Comparison of ENCODE assay signal across 23 mouse cellular contexts in genomic region chr16:32323953-32324352, GRCm38 (mm10). TPM values are rescaled to one million over a fixed set of nuclear protein-coding genes. Genes with fewer than 3 reads are reported as not detected.
DNase-seq lines count a peak whose midpoint lies in the region; ATAC-seq and TF ChIP-seq lines count a peak whose summit lies in the region.
"Had no signal": no experiment of that assay in that cellular context is flagged by ENCODE, and none has a peak within 500 bp of the region (broad histone marks: within the 10 kb centered on the region; RNA-seq: fewer than 3 reads in every experiment).

No protein-coding gene starts in this region.

- ATAC-seq in kidney, embryonic 15.5 days (replicated peaks; ENCODE audit: low FRiP score): no peak
- ATAC-seq in granulocyte monocyte progenitor cell, adult 5-6 weeks (replicated peaks; ENCODE audit: poor library complexity, severe bottlenecking): peak; percentile 61
- no peak for ATAC-seq in stomach, postnatal 0 days (ENCODE audit: low FRiP score, low TSS enrichment)

- H3K4me3 ChIP-seq in kidney, embryonic 15.5 days (replicated peaks): no peak overlapping the region
- peak overlapping the region; percentile 15; the same call in 1 of the 2 replicates for H3K4me3 ChIP-seq in testis, adult 2 months (ENCODE audit: control insufficient read depth, low read depth, low read length)
- H3K4me3 ChIP-seq in stomach, postnatal 0 days (ENCODE audit: low read depth, low read length): no peak overlapping the region
- H3K4me3 ChIP-seq: embryonic facial prominence, embryonic 15.5 days; forebrain, embryonic 12.5 days; hindbrain, embryonic 15.5 days; limb, embryonic 13.5 days had no signal

- H3K4me2 ChIP-seq in kidney, embryonic 15.5 days: 0 out of 2 replicates have a peak overlapping the region, but pooled peaks have one; percentile 14
- H3K4me2 ChIP-seq in stomach, postnatal 0 days (replicated peaks; ENCODE audit: low read depth): no peak overlapping the region
- H3K4me2 ChIP-seq: embryonic facial prominence, embryonic 15.5 days; forebrain, embryonic 12.5 days; hindbrain, embryonic 15.5 days; limb, embryonic 13.5 days had no signal

- H3K27me3 ChIP-seq in kidney, embryonic 15.5 days: no peaks in the 10 kb centered on the region
- H3K27me3 ChIP-seq in testis, adult 2 months (ENCODE audit: control insufficient read depth, insufficient read depth, low read length): no peaks in the 10 kb centered on the region
- no peaks in the 10 kb centered on the region for H3K27me3 ChIP-seq in stomach, postnatal 0 days (ENCODE audit: control insufficient read depth, insufficient read depth, low read length)
- H3K27me3 ChIP-seq: embryonic facial prominence, embryonic 15.5 days; forebrain, embryonic 12.5 days; hindbrain, embryonic 15.5 days; limb, embryonic 13.5 days had no signal

- TF ChIP-seq POLR2A in testis, adult 2 months (IDR thresholded peaks at IDR 0.05; ENCODE audit: control insufficient read depth, low read depth, low read length): no peak

- 32% methylated on average over 7 of the region's 7 CpGs for WGBS in kidney, embryonic 15.5 days
- 25% methylated on average over 7 of the region's 7 CpGs for WGBS in stomach, postnatal 0 days

- no peak overlapping the region for H3K9ac ChIP-seq in kidney, embryonic 15.5 days
- H3K9ac ChIP-seq in stomach, postnatal 0 days (ENCODE audit: low read length): no peak overlapping the region
- H3K9ac ChIP-seq: embryonic facial prominence, embryonic 15.5 days; forebrain, embryonic 12.5 days; hindbrain, embryonic 15.5 days; limb, embryonic 13.5 days had no signal

- H3K9me3 ChIP-seq in kidney, embryonic 15.5 days (replicated peaks): no peaks in the 10 kb centered on the region
- no peaks in the 10 kb centered on the region for H3K9me3 ChIP-seq in stomach, postnatal 0 days (ENCODE audit: control insufficient read depth, low read length)
- H3K9me3 ChIP-seq: embryonic facial prominence, embryonic 15.5 days; forebrain, embryonic 12.5 days; hindbrain, embryonic 15.5 days; limb, embryonic 13.5 days had no signal

- no peaks in the 10 kb centered on the region for H3K36me3 ChIP-seq in kidney, embryonic 15.5 days
- no peaks in the 10 kb centered on the region for H3K36me3 ChIP-seq in testis, adult 2 months (ENCODE audit: control insufficient read depth, insufficient read depth, low read length)
- H3K36me3 ChIP-seq in stomach, postnatal 0 days (ENCODE audit: control insufficient read depth, insufficient read depth, low read length): no peaks in the 10 kb centered on the region
- H3K36me3 ChIP-seq: embryonic facial prominence, embryonic 15.5 days; forebrain, embryonic 12.5 days; hindbrain, embryonic 15.5 days; limb, embryonic 13.5 days had no signal

- no peak for TF ChIP-seq CTCF in testis, adult 2 months (IDR thresholded peaks at IDR 0.05; ENCODE audit: control insufficient read depth, insufficient read depth, insufficient replicate concordance, low read depth, low read length)
- TF ChIP-seq CTCF in stomach, postnatal 0 days (IDR thresholded peaks at IDR 0.05; ENCODE audit: low read depth): no peak

- no peak overlapping the region for H3K27ac ChIP-seq in kidney, embryonic 15.5 days
- H3K27ac ChIP-seq in testis, adult 2 months (ENCODE audit: control insufficient read depth, insufficient read depth, low read depth, low read length): no peak overlapping the region
- H3K27ac ChIP-seq in stomach, postnatal 0 days (replicated peaks): no peak overlapping the region
- H3K27ac ChIP-seq: embryonic facial prominence, embryonic 15.5 days; forebrain, embryonic 12.5 days; hindbrain, embryonic 15.5 days; limb, embryonic 13.5 days had no signal

- DNase-seq in kidney, postnatal 14 days: no peak
- no peak for DNase-seq in testis, postnatal 14 days (ENCODE audit: low spot score)
- DNase-seq in stomach, postnatal 0 days (ENCODE audit: low spot score): peak; percentile 38
- no peak for DNase-seq in cerebellum, adult 18-20 months
- no peak for DNase-seq in thymus, postnatal 14 days
- DNase-seq: adrenal gland, postnatal 25 days; cerebellum, adult 2 months; gastrocnemius, postnatal 25 days; heart, postnatal 10 days; kidney, adult 18-20 months; kidney, postnatal 25 days; layer of hippocampus, adult 9-11 months had no signal

- no peak for TF ChIP-seq EP300 in stomach, postnatal 0 days (optimal IDR thresholded peaks at IDR 0.05)

- 0 out of 2 replicates have a peak, but pooled peaks cover 2% of the 10 kb centered on the region for H3K4me1 ChIP-seq in kidney, embryonic 15.5 days
- H3K4me1 ChIP-seq in testis, adult 2 months (ENCODE audit: control insufficient read depth, insufficient read depth, low read length): peaks cover 10% of the 10 kb centered on the region
- H3K4me1 ChIP-seq in stomach, postnatal 0 days (replicated peaks; ENCODE audit: control insufficient read depth, insufficient read depth): no peaks in the 10 kb centered on the region
- H3K4me1 ChIP-seq: embryonic facial prominence, embryonic 15.5 days; forebrain, embryonic 12.5 days; hindbrain, embryonic 15.5 days; limb, embryonic 13.5 days had no signal

RNA-seq across cellular contexts. Expression of gene Ubxn7, which starts 8.1 kb away (rescaled TPM):
- polyA plus RNA-seq in kidney, embryonic 15.5 days (2015; fragmentation: Nextera tagmentation; extraction: Ambion mirVana): 25.4 and 27.3 TPM in 2 replicates
- polyA plus RNA-seq in testis, adult 2 months (2012; rRNA removed): 13.4 and 16.6 TPM in 2 replicates
- total RNA-seq in granulocyte monocyte progenitor cell, adult 5-6 weeks (2014; fragmentation: Nextera tagmentation): 26.1 and 40.0 TPM in 2 replicates
- total RNA-seq in granulocyte monocyte progenitor cell, adult 5-6 weeks (2017): 25.0 and 28.7 TPM in 2 replicates
- 8.0 and 8.2 TPM in 2 replicates for polyA plus RNA-seq in stomach, postnatal 0 days (2015; fragmentation: Nextera tagmentation; extraction: Ambion mirVana)

RNA-seq across cellular contexts. Expression of gene Rnf168, which starts 46.7 kb away (rescaled TPM):
- 31.2 and 31.5 TPM in 2 replicates for polyA plus RNA-seq in kidney, embryonic 15.5 days (2015; fragmentation: Nextera tagmentation; extraction: Ambion mirVana)
- polyA plus RNA-seq in testis, adult 2 months (2012; rRNA removed): 16.9 and 17.9 TPM in 2 replicates
- total RNA-seq in granulocyte monocyte progenitor cell, adult 5-6 weeks (2014; fragmentation: Nextera tagmentation): 24.6 and 28.5 TPM in 2 replicates
- total RNA-seq in granulocyte monocyte progenitor cell, adult 5-6 weeks (2017): 52.1 and 67.7 TPM in 2 replicates
- polyA plus RNA-seq in stomach, postnatal 0 days (2015; fragmentation: Nextera tagmentation; extraction: Ambion mirVana): 17.9 and 20.2 TPM in 2 replicates

RNA-seq across cellular contexts. Expression of gene Smco1, which starts 52.7 kb away (rescaled TPM):
- polyA plus RNA-seq in kidney, embryonic 15.5 days (2015; fragmentation: Nextera tagmentation; extraction: Ambion mirVana): not detected in 2 replicates
- 0.14 and 0.21 TPM in 2 replicates for polyA plus RNA-seq in testis, adult 2 months (2012; rRNA removed)
- not detected in 2 replicates for total RNA-seq in granulocyte monocyte progenitor cell, adult 5-6 weeks (2014; fragmentation: Nextera tagmentation)
- total RNA-seq in granulocyte monocyte progenitor cell, adult 5-6 weeks (2017): not detected in 2 replicates
- 0.06 and 0.08 TPM in 2 replicates for polyA plus RNA-seq in stomach, postnatal 0 days (2015; fragmentation: Nextera tagmentation; extraction: Ambion mirVana)
- total RNA-seq: megakaryocyte-erythroid progenitor cell, adult 5-6 weeks had no signal
- polyA plus RNA-seq: forebrain, embryonic 12.5 days; hindbrain, embryonic 15.5 days; limb, embryonic 13.5 days; neural tube, embryonic 11.5 days; spleen, adult 2 months; urinary bladder, adult 2 months had no signal
